Mouse (Mus musculus) frontal cortex, postnatal 25 days (tissue): ENCODE data around the gene Magi1.

ENCODE experiments used
- DNase-seq, 2 experiments: peaks; one replicate each; pipeline ENCODE4 v3.0.0; 2022; ENCODE audit warnings: low spot score in 2 of 2

Magi1 gene

DNA sequence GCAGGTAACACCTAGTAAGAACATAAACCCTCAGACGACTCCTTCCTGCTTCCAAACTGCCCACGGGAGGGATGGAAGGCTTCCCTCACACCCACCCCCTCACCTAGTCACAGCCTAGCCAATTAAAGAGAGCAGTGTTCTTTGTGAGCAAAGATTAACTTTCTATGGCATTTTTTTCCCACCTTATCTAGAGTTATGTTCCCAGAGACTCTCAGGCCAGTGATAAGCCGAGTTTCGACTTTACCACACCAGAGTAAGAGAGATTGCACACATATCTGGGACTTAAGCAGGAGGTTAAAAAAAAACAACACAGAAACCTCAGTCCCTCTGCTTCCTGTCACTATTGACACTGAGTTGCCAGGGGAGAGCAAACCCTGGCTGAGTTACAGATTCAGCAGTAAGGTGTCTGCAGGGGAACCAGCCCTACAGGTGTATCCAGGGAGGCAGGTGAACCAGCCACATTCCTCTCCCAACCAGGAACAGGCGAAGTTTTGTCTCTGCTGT lies 80.0 kb downstream of the Magi1 start:
- no peak for DNase-seq

DNA sequence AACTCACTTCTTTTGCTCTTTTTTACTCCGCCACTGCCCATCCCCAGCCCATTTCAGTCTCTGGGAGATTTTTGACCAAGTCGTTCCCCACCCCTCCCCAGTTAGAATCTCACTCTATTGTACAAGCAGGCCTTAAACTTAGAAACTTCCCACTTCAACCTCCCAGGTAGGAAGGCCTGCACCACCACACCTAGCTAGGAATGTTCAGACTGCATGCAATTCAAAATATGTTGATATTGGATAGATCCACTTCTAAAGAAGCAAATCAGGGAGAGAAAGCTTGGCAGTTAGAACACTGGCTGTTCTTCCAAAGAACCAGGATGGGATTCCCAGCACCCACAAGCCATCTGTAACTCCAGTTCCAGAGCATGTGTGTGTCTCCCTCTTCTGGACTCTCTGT lies 81.8 kb downstream of the Magi1 start:
- no peak for DNase-seq

- DNase-seq: no peak
Observed at GRCm38 (mm10) chr6:94200910-94201309, 82.8 kb downstream of the Magi1 start.

DNA sequence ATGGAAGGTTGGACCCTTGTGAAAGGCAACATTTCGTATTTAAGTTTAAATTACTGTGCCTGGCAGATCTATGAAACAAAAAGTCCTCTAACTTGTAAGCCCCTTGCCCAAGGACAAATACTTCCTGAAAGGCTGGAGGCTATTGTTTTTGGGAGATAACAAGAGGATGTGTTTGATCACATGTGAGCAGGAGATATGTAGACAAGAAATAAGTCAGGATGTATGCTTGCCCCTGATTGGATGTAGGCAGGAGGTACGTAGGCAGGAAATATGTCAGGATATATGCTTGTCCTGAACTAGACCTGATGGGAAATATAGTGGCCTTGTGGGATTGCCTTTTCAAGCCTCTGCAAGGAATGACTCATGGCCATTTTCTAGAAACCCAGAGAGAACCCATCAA lies 84.0 kb downstream of the Magi1 start:
- DNase-seq: no peak

DNA sequence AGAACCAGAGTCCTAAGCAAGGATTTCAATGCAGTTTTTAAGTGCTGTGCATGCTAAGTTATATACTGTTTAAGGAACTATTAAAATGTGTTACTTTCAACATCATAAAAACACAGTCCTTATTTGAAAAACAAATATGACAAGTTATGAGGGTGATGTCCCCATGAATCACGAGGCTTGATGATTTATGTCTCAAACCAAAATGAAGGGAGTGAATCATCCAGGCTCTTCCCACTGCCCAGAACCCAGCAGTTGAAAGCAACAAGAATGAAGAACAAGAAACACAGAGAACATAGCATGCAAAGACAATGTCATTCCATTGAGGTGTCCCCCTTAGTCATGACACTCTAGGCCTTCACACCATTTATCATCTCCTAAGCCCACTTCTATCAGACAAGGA lies 85.9 kb downstream of the Magi1 start:
- no peak for DNase-seq

DNA sequence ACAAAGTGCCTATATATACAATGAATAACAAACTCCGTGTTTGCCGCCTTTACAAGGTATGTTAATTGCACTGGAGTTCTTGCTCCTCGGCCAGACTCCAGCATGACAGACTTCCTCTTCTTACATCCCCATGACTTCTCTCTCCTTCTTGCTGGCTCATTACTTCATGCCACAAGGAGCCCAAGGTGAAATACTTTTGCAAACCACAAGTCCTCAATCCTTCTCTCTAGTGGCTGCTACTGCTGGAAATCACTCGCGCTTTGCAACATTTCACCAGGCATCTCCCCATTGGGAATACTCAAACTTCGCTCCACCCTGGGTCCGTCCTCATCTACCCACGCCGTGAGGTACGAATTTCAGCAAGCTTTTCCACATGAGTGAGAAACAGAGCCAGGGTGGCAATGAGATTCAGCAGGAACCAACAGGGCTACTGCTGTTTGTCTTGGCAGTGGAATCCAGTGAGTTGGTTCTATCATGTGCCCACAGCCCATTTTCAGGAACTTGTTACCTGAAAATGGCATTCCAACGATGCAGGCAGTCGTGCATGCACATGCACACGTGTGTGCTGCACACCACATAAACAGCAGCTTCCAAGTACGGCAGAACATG lies 88.3 kb downstream of the Magi1 start:
- no peak for DNase-seq

DNA sequence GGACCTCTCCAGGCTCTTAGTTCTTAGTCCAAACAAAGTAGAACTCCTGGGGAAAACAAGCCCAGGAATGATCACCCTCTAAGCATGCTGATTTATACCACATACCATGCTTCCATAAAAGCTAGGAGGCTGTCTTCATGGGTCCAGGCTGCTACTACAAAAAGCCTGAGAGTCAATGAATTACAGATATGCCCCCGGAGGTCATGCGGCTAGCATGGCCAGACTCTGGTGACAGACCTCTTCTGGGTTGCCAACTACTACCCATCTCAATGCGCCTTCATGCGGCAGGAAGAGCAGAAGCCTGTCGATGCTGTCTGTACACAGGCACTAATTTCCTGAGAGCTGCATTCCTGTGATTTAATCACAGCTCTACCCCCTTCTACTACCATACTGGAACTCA lies 92.9 kb downstream of the Magi1 start:
- DNase-seq: no peak

GRCm38 (mm10) chr6:94189379-94189778 lies 94.3 kb downstream of the Magi1 start:
- DNase-seq: no peak

GRCm38 (mm10) chr6:94186628-94187319 lies 96.9 kb downstream of the Magi1 start:
- DNase-seq: no peak

- no peak for DNase-seq
Observed at GRCm38 (mm10) chr6:94184268-94184667, 99.4 kb downstream of the Magi1 start.

DNA sequence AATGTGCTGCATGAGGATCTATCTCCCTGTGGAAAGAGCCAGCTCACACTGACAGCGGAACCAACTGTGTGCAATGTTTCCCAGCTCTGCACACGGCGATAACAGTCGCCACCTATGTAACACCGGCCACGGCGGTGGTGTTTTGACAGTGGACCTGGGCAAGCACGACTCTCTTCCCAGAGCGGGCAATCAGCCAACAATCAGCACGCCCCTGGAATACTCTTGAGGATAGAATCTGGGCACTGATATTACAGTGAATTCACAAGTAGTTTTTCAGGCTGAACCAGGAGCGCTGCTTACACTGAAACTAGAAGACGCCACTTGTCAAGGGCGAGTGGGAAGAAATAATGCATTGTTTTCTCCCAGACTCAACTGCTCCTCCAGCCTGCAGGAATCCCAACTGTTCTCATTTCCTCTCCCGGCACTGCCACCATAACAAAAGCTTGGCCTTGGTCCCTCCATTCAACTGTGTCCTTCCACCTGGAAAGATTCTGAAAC lies 100.3 kb downstream of the Magi1 start:
- no peak for DNase-seq

GRCm38 (mm10) chr6:94181673-94182255 lies 102.0 kb downstream of the Magi1 start:
- DNase-seq: no peak

GRCm38 (mm10) chr6:94180331-94181150 lies 103.2 kb downstream of the Magi1 start:
- no peak for DNase-seq

DNA sequence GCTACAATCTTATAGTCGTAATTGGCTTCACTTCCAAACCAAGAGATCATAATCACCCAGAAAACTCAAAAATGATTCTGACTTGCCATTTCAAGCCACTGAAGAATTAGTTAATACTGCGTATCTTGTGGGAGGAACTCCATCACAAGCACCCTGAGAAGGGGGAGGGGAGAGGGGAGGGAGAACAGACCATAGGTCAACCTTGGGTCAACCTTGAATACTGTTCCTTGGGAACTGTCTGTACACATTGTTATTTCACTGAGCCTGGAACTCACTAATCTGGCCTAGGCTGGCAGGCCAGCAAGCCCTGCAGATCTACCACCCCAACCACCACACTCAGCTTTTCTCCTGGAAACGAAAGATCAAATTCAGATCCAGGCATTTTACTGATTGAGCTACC lies 106.2 kb downstream of the Magi1 start:
- no peak for DNase-seq

GRCm38 (mm10) chr6:94176705-94177104 lies 107.0 kb downstream of the Magi1 start:
- DNase-seq: no peak

GRCm38 (mm10) chr6:94171250-94171649 lies 112.5 kb downstream of the Magi1 start:
- DNase-seq: no peak

GRCm38 (mm10) chr6:94169581-94170194 lies 114.0 kb downstream of the Magi1 start:
- no peak for DNase-seq

GRCm38 (mm10) chr6:94165951-94166350 lies 117.8 kb downstream of the Magi1 start:
- no peak for DNase-seq

- no peak for DNase-seq
Observed at GRCm38 (mm10) chr6:94164753-94165536, 118.8 kb downstream of the Magi1 start.

DNA sequence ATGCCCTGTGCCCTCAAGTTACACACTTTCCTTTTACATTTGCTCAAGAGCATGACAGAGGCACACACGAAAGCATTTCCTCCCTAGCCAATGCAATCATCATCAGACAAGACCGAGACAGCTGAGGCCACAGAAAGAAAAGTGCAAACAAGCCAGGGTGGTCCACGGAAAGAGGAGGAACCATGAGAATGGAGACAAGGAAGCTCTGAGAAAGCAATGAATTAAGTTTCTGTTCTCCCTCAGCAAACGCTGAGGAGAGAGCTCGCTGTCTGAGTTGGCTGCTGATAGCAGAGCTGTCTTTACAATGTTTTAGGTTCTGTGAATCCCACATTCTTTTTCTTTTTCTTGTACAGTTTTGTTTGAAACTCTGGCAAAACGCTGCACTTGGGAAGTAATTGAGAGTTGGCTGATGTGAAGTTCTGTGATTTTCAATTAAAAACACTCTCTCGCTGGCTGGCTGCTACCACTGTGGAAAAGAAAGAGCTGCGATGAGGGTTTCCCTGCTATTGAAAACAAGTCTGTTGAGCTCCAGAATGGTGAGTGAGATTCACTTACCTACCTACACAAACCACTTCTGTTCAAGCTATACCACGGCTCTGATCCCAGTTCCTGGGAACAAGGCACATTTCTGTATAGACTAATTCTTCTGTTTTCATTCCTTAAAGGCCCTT lies 120.3 kb downstream of the Magi1 start:
- no peak for DNase-seq
